Mouse (Mus musculus): ENCODE data around the gene E430018J23Rik. TPM values are rescaled to one million over a fixed set of nuclear protein-coding genes. Genes with fewer than 3 reads are reported as not detected.
"Not testable (repeated sequence)": the region's sequence is repeated elsewhere in the genome, so short reads cannot be mapped to it uniquely, and the experiment has no call there.

The E430018J23Rik gene
- total RNA-seq, 2 experiments from 2014 or later: 7.6 to 9.3 TPM

- no peak; the same call in 1 of the 2 replicates for TF ChIP-seq CTCF (IDR thresholded peaks at IDR 0.05)
- DNase-seq (ENCODE audit: extremely low spot score in 1 of 2, low spot score in 2 of 2): no peak
- intact Hi-C loops (cut with DNase I): no loop called here
- Histone ChIP-seq H3K27ac (no peak overlapping the region), H3K4me3 (no peak overlapping the region)
Measured at GRCm38 (mm10) chr7:127402980-127403379, 9.6 kb upstream of the E430018J23Rik start.

DNA sequence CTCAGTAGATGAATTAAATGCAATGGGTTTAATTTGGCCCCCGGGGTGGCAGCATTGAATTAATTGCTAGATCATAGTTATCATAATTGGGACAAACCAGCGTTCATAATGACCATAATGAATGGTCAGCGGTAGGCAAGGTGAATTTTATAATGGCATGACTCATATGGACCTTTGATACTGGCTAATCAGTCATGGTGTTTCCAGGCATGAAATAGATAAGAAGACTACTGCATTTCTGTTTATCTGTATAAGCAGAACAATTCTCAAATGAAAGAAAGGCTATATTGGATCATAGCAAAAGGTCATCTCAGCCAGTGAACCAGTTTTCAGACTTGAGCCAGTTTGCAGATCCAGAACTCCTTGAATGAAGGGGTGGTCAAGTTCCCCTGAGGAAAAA is 6.9 kb upstream of the E430018J23Rik start:
- no peak for TF ChIP-seq CTCF (IDR thresholded peaks at IDR 0.05)
- Histone ChIP-seq H3K4me3 (no peak overlapping the region), H3K27ac (no peak overlapping the region)
- no peak for DNase-seq (ENCODE audit: extremely low spot score in 1 of 2, low spot score in 2 of 2)
- intact Hi-C loops (cut with DNase I): no loop called here

DNA sequence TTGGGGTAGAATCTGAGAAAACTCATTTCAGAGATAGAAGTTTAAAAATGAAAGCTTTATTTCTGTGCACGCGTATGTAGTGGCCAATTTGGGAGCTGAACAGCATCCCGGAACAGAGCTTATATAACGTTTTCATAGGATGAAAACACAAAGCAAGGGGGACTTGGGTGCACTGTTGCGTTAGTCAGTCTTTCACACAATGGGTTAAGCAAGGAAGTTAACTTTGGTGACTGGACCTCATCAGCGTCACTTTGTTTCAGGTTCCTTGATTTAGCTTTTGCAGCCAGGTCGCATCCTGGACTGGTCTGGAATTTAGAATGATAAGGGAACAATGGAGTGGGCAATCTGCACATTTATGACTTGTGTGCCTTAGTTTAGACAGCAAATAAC is 510 bp upstream of the E430018J23Rik start:
- H3K4me3 ChIP-seq: peak overlapping the region; percentile 81
- TF ChIP-seq CTCF (IDR thresholded peaks at IDR 0.05): no peak
- intact Hi-C loops (cut with DNase I): loop anchor here (2.0 kb wide), 1 partner anchor 77 kb away; no protein-coding TSS in a partner anchor
- DNase-seq (ENCODE audit: extremely low spot score in 1 of 2, low spot score in 2 of 2): no peak
- H3K27ac ChIP-seq: peak overlapping the region; percentile 97

DNA sequence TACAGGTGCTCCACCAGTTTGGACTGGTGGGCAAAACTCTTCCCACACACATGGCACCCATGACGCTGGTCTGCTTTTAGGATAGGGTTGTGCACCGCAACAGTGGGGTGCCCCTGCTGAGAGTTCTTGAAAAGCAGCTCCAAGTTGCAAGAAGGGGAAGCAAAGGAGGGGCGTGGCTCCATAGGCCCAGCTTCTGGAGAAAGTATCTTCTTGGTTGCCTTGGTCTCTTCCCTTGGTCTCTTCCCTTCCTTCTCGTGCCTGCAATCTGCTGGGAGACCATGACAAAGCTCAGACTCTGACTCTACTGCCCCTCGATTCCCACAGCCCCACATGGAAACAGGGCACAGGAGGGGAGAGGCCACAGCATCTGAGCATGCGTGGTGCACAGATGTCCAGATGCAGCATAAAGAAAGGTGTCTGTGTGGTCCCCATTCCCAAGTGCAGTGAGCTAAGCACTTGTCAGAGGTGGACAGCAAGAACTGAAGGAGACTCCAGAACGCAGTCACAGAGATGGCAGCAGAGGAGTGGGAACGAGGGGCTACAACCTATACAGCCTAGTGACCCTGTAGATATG is 1.1 kb downstream of the E430018J23Rik start:
- H3K27ac ChIP-seq: no peak overlapping the region; the same call in 1 of the 2 replicates
- DNase-seq (ENCODE audit: extremely low spot score in 1 of 2, low spot score in 2 of 2): no peak
- peak overlapping the region; percentile 81 for H3K4me3 ChIP-seq
- intact Hi-C loops (cut with DNase I): loop anchor here (2.0 kb wide), 1 partner anchor 78 kb away; no protein-coding TSS in a partner anchor
- TF ChIP-seq CTCF (IDR thresholded peaks at IDR 0.05): no peak

DNA sequence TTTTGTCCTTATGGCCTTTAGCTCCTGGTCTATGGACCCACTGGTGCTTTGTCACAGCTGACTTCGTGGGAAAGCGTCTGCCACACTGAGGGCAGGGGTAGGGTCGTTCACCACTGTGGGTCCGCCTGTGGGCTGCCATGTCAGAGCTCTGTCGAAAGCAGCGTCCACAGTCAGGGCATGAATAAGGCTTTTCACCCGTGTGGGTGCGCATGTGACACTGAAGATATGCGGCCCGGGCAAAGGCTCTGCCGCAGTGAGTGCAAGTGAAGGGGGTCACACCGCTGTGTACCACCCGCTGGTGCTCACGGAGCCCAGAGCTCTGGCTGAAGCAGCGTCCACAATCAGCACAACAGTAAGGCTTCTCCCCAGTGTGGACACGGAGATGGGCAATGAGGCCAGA is 1.9 kb downstream of the E430018J23Rik start:
- intact Hi-C loops (cut with DNase I): no loop called here
- no peak for TF ChIP-seq CTCF (IDR thresholded peaks at IDR 0.05)
- Histone ChIP-seq H3K27ac (no peak overlapping the region), H3K4me3 (no peak overlapping the region)
- no peak for DNase-seq (ENCODE audit: extremely low spot score in 1 of 2, low spot score in 2 of 2)

- no peak overlapping the region for H3K4me3 ChIP-seq
- H3K27ac ChIP-seq: no peak overlapping the region
- no peak for TF ChIP-seq CTCF (IDR thresholded peaks at IDR 0.05)
- intact Hi-C loops (cut with DNase I): no loop called here
- DNase-seq (ENCODE audit: extremely low spot score in 1 of 2, low spot score in 2 of 2): no peak
Measured at GRCm38 (mm10) chr7:127390306-127390705, 3.1 kb downstream of the E430018J23Rik start.

GRCm38 (mm10) chr7:127388201-127388600 is 5.2 kb downstream of the E430018J23Rik start:
- DNase-seq (ENCODE audit: extremely low spot score in 1 of 2, low spot score in 2 of 2); intact Hi-C loops (cut with DNase I); H3K4me3 ChIP-seq: not testable (repeated sequence)

DNA sequence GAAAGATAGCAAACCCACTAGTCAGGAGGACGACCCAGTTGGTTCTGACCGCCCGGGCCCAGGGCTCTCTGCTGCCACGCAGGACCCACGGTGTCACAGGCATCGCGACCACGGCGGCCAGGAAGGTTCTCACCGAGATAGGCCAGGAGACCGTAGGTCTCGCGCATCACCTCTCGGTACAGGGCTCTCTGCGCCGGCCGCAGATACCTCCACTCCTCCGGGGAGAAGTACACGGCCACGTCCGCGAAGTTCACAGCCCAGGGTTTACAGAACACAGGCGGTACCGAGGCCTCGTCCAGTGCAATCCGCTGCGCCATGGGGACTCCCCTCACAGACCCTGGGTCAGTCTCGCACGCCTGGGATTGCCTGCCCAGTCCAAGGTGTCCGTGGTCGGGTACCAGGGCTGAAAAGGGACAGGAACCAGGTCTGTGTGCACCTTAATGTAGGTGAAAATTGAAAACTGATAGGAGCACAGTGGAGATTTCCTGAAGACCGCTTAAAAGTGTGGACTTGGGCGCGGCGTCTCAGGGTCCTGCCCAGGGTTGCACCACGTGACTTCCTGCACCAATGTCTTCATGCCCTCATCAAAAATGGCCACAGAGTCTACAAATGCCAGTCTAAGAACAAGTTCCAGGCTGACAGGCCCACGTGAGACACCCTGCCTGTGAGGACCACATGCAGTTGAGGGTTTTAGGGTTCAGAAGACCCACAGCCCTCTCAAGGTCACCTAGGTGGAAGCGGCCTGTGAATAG is 6.6 kb downstream of the E430018J23Rik start, which contains the start of gene 9130019O22Rik:
Gene 9130019O22Rik (minus strand): TSS at position 526 of the 752 bp plus-strand sequence.
- DNase-seq (ENCODE audit: extremely low spot score in 1 of 2, low spot score in 2 of 2): peak; percentile 87 to 89
- no peak for TF ChIP-seq CTCF (IDR thresholded peaks at IDR 0.05)
- intact Hi-C loops (cut with DNase I): loop anchor here (1.0 kb wide), 1 partner anchor 11 kb away; the partner anchor contains the start of gene Zfp747
- peak within 1 kb of the TSS; percentile 64 for H3K4me3 ChIP-seq
- H3K27ac ChIP-seq: peak within 1 kb of the TSS; percentile 55

More at GRCm38 (mm10) chr7:127388201-127388600, 5.2 kb downstream of the E430018J23Rik start:
- not testable (repeated sequence) for H3K27ac ChIP-seq

DNA sequence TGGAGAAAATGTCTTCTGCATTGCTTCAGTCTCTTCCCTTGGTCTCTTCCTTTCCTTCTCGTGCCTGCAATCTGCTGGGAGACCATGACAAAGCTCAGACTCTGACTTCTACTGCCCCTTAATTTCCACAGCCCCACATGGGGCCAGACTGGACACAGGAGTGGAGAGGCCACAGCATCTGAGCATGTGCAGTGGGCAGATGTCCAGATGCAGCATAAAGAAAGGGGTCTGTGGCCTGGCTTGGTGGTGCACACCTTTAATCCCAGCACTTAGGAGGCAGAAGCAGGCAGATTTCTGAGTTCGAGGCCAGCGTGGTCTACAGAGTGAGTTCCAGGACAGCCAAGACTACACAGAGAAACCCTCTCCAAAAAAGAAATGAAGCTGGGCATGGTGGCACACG is 7.9 kb downstream of the E430018J23Rik start:
- H3K4me3 ChIP-seq; DNase-seq (ENCODE audit: extremely low spot score in 1 of 2, low spot score in 2 of 2); intact Hi-C loops (cut with DNase I); H3K27ac ChIP-seq: not testable (repeated sequence)

DNA sequence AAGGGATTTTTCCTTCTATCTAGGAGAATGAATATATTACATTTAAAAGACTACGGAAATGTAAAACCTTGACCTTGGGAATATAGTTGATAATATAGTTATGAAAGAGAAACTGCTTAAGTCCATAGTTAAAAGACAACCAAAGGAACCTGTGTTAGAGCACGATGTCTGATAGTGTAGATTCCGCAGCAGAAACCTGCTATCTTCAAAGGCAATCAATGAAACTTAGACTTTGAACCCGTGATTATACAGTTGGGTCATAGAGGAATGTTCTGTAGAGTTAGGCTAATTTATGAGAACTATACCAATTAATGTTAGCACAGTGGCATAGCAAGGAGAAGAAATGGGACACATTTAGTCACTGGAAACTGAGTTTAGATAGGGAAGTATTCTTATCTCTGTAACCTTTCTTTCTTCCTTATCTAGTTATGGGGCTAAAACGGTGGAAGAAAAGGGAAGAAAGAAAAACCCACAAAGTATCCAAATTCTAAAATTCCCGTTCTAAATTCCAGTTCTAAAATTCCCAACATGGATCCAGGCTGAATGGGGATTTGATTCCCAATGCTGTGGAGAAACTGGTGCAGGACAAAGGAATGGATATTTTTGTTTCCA is 15.0 kb downstream of the E430018J23Rik start:
- H3K27ac ChIP-seq: no peak overlapping the region
- no peak for DNase-seq (ENCODE audit: extremely low spot score in 1 of 2, low spot score in 2 of 2)
- intact Hi-C loops (cut with DNase I): loop anchor here (5.0 kb wide), 1 partner anchor 129 kb away; no protein-coding TSS in a partner anchor
- no peak overlapping the region for H3K4me3 ChIP-seq
- no peak for TF ChIP-seq CTCF (IDR thresholded peaks at IDR 0.05)

DNA sequence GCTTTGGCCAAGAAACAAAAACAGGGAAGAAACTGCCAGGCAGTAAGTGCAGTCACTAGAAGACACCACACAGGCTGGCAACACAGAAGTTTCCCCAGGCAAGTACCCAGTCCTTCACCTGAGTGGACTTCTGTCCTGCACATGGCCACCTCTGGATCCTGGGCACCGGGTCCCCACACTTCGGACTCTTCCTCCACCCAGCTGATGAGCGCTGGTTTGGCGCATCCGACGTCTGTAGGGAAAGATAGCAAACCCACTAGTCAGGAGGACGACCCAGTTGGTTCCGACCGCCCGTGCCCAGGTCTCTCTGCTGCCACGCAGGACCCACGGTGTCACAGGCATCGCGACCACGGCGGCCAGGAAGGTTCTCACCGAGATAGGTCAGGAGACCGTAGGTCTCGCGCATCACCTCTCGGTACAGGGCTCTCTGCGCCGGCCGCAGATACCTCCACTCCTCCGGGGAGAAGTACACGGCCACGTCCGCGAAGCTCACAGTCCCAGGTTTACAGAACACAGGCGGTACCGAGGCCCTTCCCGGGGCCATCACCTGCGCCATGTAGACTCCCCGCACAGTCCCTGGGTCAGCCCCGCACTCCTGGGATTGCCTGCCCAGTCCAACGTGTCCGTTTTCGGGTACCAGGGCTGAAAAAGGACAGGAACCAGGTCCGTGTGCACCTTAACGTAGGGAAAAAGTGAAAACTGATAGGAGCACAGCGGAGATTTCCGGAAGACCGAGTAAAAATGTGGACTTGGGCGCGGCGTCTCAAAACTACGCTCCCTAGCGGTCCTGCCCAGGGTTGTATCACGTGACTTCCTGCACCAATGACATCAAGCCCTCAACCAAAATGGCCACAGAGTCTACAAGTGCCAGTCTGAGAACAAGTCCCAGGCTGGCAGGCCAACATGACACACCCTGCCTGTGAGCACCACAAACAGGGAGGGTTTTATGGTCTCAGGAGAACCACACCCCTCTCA is 17.9 kb downstream of the E430018J23Rik start, which contains the start of gene Zfp747:
Gene Zfp747 (minus strand): TSS at position 780 of the 975 bp plus-strand sequence.
- TF ChIP-seq CTCF (IDR thresholded peaks at IDR 0.05): peak; percentile 55
- DNase-seq (ENCODE audit: extremely low spot score in 1 of 2, low spot score in 2 of 2): peak; percentile 90
- intact Hi-C loops (cut with DNase I): loop anchor here (1.0 to 5.0 kb wide), 2 partner anchors 12 to 132 kb away; partner anchors contain the start of gene 9130019O22Rik
- Histone ChIP-seq H3K4me3 (peak within 1 kb of the TSS; percentile 72), H3K27ac (peak within 1 kb of the TSS; percentile 76)

All from left cerebral cortex, adult 2 months (tissue).